Mouse (Mus musculus): Measurements from ENCODE around the gene Ryr3. TPM values are rescaled to one million over a fixed set of nuclear protein-coding genes. Genes with fewer than 3 reads are reported as not detected.

Ryr3 gene
- polyA plus RNA-seq, 2 experiments: under 0.01 TPM; not detected in 1

DNA sequence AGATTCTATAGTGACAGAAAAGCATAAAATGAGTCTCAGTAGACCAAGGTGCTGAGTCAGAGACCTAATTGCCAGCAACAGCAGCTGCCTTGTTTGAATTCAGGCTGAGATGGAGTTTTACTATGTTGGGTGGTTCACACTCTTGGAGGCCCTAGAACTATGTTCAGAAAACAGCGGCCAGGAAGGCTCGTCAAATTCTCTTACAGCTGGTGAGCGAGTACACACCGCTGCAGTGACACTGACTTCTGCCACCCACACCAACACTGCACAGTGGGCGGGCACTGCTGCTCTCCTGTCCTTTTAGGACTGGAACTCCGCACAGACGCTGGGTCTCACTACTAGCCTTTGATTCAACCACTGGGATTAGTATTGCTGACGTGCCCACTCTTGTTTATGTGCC is 614.4 kb downstream of the Ryr3 start:
- no peak for TF ChIP-seq CTCF (IDR thresholded peaks at IDR 0.05; ENCODE audit: low read depth)
- TF ChIP-seq EP300 (IDR thresholded peaks at IDR 0.05; ENCODE audit: low read depth): no peak
- DNase-seq (ENCODE audit: low read depth in 3 of 3, low spot score in 3 of 3): no peak
- Histone ChIP-seq H3K4me1 (replicated peaks; ENCODE audit: control insufficient read depth in 2 of 2, insufficient read depth in 2 of 2, low read length in 1 of 2) (no peaks in the 10 kb centered on the region), H3K9ac (replicated peaks) (no peak overlapping the region), H3K27ac (no peak overlapping the region), H3K36me3 (replicated peaks; ENCODE audit: control insufficient read depth, insufficient read depth, low read depth) (no peaks in the 10 kb centered on the region), H3K9me3 (ENCODE audit: control insufficient read depth, low read length) (no peaks in the 10 kb centered on the region), H3K4me2 (ENCODE audit: low read depth) (no peak overlapping the region), H3K4me3 (ENCODE audit: insufficient read depth in 1 of 2, low read depth in 2 of 2, low read length in 2 of 2) (no peak overlapping the region), H3K27me3 (ENCODE audit: control insufficient read depth, insufficient read depth, low read length) (no peaks in the 10 kb centered on the region)
- 69% methylated on average over 8 of the region's 8 CpGs for WGBS (ENCODE audit: insufficient replicate concordance)
- ATAC-seq (ENCODE audit: insufficient read depth): no peak

- Histone ChIP-seq H3K4me2 (ENCODE audit: low read depth) (no peak overlapping the region), H3K9ac (replicated peaks) (no peak overlapping the region), H3K9me3 (ENCODE audit: control insufficient read depth, low read length) (no peaks in the 10 kb centered on the region), H3K4me3 (ENCODE audit: insufficient read depth in 1 of 2, low read depth in 2 of 2, low read length in 2 of 2) (no peak overlapping the region), H3K27ac (no peak overlapping the region), H3K4me1 (replicated peaks; ENCODE audit: control insufficient read depth in 2 of 2, insufficient read depth in 2 of 2, low read length in 1 of 2) (no peaks in the 10 kb centered on the region), H3K36me3 (replicated peaks; ENCODE audit: control insufficient read depth, insufficient read depth, low read depth) (no peaks in the 10 kb centered on the region), H3K27me3 (ENCODE audit: control insufficient read depth, insufficient read depth, low read length) (no peaks in the 10 kb centered on the region)
- no peak for TF ChIP-seq EP300 (IDR thresholded peaks at IDR 0.05; ENCODE audit: low read depth)
- no peak for TF ChIP-seq CTCF (IDR thresholded peaks at IDR 0.05; ENCODE audit: low read depth)
- ATAC-seq (ENCODE audit: insufficient read depth) (no peak), DNase-seq (ENCODE audit: low read depth in 3 of 3, low spot score in 3 of 3) (no peak)
- WGBS (ENCODE audit: insufficient replicate concordance): 60% methylated on average over 10 of the region's 10 CpGs
These were observed 616.7 kb downstream of the Ryr3 start for GRCm38 (mm10) chr2:112600222-112600621.

GRCm38 (mm10) chr2:112597064-112597463 is 619.8 kb downstream of the Ryr3 start:
- no peaks in the 10 kb centered on the region for H3K36me3 ChIP-seq (replicated peaks; ENCODE audit: control insufficient read depth, insufficient read depth, low read depth)
- ATAC-seq (ENCODE audit: insufficient read depth) (no peak), DNase-seq (ENCODE audit: low read depth in 3 of 3, low spot score in 3 of 3) (no peak)
- no peaks in the 10 kb centered on the region for H3K9me3 ChIP-seq (ENCODE audit: control insufficient read depth, low read length)
- 0 out of 4 replicates have a peak, but pooled peaks cover 0 to 2% of the 10 kb centered on the region in 2 experiments for H3K4me1 ChIP-seq (replicated peaks; ENCODE audit: control insufficient read depth in 2 of 2, insufficient read depth in 2 of 2, low read length in 1 of 2)
- no peak overlapping the region for H3K9ac ChIP-seq (replicated peaks)
- no peak overlapping the region for H3K27ac ChIP-seq
- H3K4me3 ChIP-seq (ENCODE audit: insufficient read depth in 1 of 2, low read depth in 2 of 2, low read length in 2 of 2): no peak overlapping the region
- no peak for TF ChIP-seq CTCF (IDR thresholded peaks at IDR 0.05; ENCODE audit: low read depth)
- no peak for TF ChIP-seq EP300 (IDR thresholded peaks at IDR 0.05; ENCODE audit: low read depth)
- WGBS (ENCODE audit: insufficient replicate concordance): 55% methylated on average over 1 of the region's 1 CpGs
- no peak overlapping the region for H3K4me2 ChIP-seq (ENCODE audit: low read depth)
- no peaks in the 10 kb centered on the region for H3K27me3 ChIP-seq (ENCODE audit: control insufficient read depth, insufficient read depth, low read length)

GRCm38 (mm10) chr2:112596415-112596814 is 620.5 kb downstream of the Ryr3 start:
- Histone ChIP-seq H3K27me3 (ENCODE audit: control insufficient read depth, insufficient read depth, low read length) (no peaks in the 10 kb centered on the region), H3K4me3 (ENCODE audit: insufficient read depth in 1 of 2, low read depth in 2 of 2, low read length in 2 of 2) (no peak overlapping the region), H3K9me3 (ENCODE audit: control insufficient read depth, low read length) (no peaks in the 10 kb centered on the region), H3K4me2 (ENCODE audit: low read depth) (no peak overlapping the region), H3K36me3 (replicated peaks; ENCODE audit: control insufficient read depth, insufficient read depth, low read depth) (no peaks in the 10 kb centered on the region), H3K9ac (replicated peaks) (no peak overlapping the region), H3K4me1 (replicated peaks; ENCODE audit: control insufficient read depth in 2 of 2, insufficient read depth in 2 of 2, low read length in 1 of 2) (0 out of 4 replicates have a peak, but pooled peaks cover 0 to 2% of the 10 kb centered on the region in 2 experiments), H3K27ac (no peak overlapping the region)
- no peak for DNase-seq (ENCODE audit: low read depth in 3 of 3, low spot score in 3 of 3)
- WGBS (ENCODE audit: insufficient replicate concordance): 52% methylated on average over 5 of the region's 5 CpGs
- ATAC-seq (ENCODE audit: insufficient read depth): no peak
- TF ChIP-seq CTCF (IDR thresholded peaks at IDR 0.05; ENCODE audit: low read depth) (no peak), EP300 (IDR thresholded peaks at IDR 0.05; ENCODE audit: low read depth) (no peak)

- no peak for DNase-seq (ENCODE audit: low read depth in 3 of 3, low spot score in 3 of 3)
- no peak for TF ChIP-seq CTCF (IDR thresholded peaks at IDR 0.05; ENCODE audit: low read depth)
- no peak for TF ChIP-seq EP300 (IDR thresholded peaks at IDR 0.05; ENCODE audit: low read depth)
- H3K4me1 ChIP-seq (replicated peaks; ENCODE audit: control insufficient read depth in 2 of 2, insufficient read depth in 2 of 2, low read length in 1 of 2): 0 out of 4 replicates have a peak, but pooled peaks cover 0 to 2% of the 10 kb centered on the region in 2 experiments
- no peaks in the 10 kb centered on the region for H3K27me3 ChIP-seq (ENCODE audit: control insufficient read depth, insufficient read depth, low read length)
- no peak for ATAC-seq (ENCODE audit: insufficient read depth)
- no peak overlapping the region for H3K4me2 ChIP-seq (ENCODE audit: low read depth)
- no peaks in the 10 kb centered on the region for H3K36me3 ChIP-seq (replicated peaks; ENCODE audit: control insufficient read depth, insufficient read depth, low read depth)
- 51% methylated on average over 3 of the region's 3 CpGs for WGBS (ENCODE audit: insufficient replicate concordance)
- H3K9ac ChIP-seq (replicated peaks): no peak overlapping the region
- H3K4me3 ChIP-seq (ENCODE audit: insufficient read depth in 1 of 2, low read depth in 2 of 2, low read length in 2 of 2): no peak overlapping the region
- H3K9me3 ChIP-seq (ENCODE audit: control insufficient read depth, low read length): no peaks in the 10 kb centered on the region
- no peak overlapping the region for H3K27ac ChIP-seq
These were observed 621.1 kb downstream of the Ryr3 start for GRCm38 (mm10) chr2:112595807-112596206.
